Mouse (Mus musculus): ENCODE results near the gene Taf11. TPM values are rescaled to one million over a fixed set of nuclear protein-coding genes. Genes with fewer than 3 reads are reported as not detected.

The Taf11 gene
- polyA plus RNA-seq, 1 experiment: 40.6 TPM

DNA sequence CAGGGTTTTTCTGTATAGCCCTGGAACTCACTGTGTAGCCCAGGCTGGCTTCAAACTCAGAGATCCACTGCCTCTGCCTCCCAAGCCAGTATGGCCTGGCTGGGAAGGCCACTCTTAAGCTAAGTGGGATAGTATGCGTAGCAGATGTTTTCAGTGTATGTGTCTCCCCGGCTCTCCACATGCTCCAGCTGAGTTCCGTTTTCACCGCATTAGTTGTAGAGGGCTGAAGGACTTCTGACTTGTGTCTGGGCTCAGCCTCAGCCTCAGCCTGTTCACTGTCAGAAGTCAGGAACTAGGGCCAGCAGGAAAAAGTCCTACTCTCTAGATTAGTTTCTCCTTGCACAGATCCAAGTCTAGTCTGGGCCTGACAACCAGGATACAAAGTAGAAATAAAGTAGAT is 6.7 kb upstream of the Taf11 start:
- Histone ChIP-seq H3K27me3 (ENCODE audit: control insufficient read depth, insufficient read depth, low read length, poor library complexity, severe bottlenecking) (no peaks in the 10 kb centered on the region), H3K27ac (ENCODE audit: insufficient read depth, low read length) (no peak overlapping the region), H3K9ac (ENCODE audit: low read depth, poor library complexity, severe bottlenecking) (no peak overlapping the region), H3K4me3 (ENCODE audit: low read depth, low read length) (no peak overlapping the region), H3K36me3 (ENCODE audit: control insufficient read depth, insufficient read depth, low read length, poor library complexity, severe bottlenecking) (peaks cover 2% of the 10 kb centered on the region; the same call in 1 of the 2 replicates), H3K9me3 (replicated peaks; ENCODE audit: control insufficient read depth, insufficient read depth, low read length, poor library complexity, severe bottlenecking) (no peaks in the 10 kb centered on the region), H3K4me1 (ENCODE audit: control insufficient read depth, insufficient read depth, low read length) (no peaks in the 10 kb centered on the region)
- no peak for TF ChIP-seq CTCF (IDR thresholded peaks at IDR 0.05; ENCODE audit: low read depth, low read length)
- TF ChIP-seq POLR2A (IDR thresholded peaks at IDR 0.05; ENCODE audit: insufficient read depth, low read length): no peak
- TF ChIP-seq EP300 (IDR thresholded peaks at IDR 0.05; ENCODE audit: insufficient read depth, low read depth, low read length): no peak

DNA sequence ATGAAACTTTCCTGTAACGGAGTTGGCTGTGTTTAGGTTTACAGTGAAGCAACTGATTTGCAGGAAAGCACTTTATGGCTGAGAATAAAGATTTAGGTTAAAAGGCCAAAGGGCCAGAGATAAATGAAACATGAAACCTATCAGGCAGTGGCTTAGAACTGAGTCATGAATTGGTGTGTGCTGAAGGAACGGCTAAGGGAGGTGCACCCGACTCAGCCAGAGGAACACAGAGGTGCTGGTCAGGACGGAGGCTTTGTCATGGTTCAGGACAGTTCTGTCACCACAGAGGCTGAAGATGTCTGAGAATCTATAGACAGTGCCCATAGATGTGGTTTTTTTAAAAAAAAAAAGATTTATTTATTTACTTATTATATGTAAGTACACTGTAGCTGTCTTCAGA is 5.1 kb upstream of the Taf11 start:
- H3K4me1 ChIP-seq (ENCODE audit: control insufficient read depth, insufficient read depth, low read length): no peaks in the 10 kb centered on the region
- H3K27ac ChIP-seq (ENCODE audit: insufficient read depth, low read length): no peak overlapping the region
- no peaks in the 10 kb centered on the region for H3K9me3 ChIP-seq (replicated peaks; ENCODE audit: control insufficient read depth, insufficient read depth, low read length, poor library complexity, severe bottlenecking)
- H3K9ac ChIP-seq (ENCODE audit: low read depth, poor library complexity, severe bottlenecking): no peak overlapping the region
- no peaks in the 10 kb centered on the region for H3K27me3 ChIP-seq (ENCODE audit: control insufficient read depth, insufficient read depth, low read length, poor library complexity, severe bottlenecking)
- H3K4me3 ChIP-seq (ENCODE audit: low read depth, low read length): no peak overlapping the region
- H3K36me3 ChIP-seq (ENCODE audit: control insufficient read depth, insufficient read depth, low read length, poor library complexity, severe bottlenecking): peaks cover 2% of the 10 kb centered on the region; the same call in 1 of the 2 replicates
- no peak for TF ChIP-seq POLR2A (IDR thresholded peaks at IDR 0.05; ENCODE audit: insufficient read depth, low read length)
- no peak for TF ChIP-seq EP300 (IDR thresholded peaks at IDR 0.05; ENCODE audit: insufficient read depth, low read depth, low read length)
- TF ChIP-seq CTCF (IDR thresholded peaks at IDR 0.05; ENCODE audit: low read depth, low read length): no peak

DNA sequence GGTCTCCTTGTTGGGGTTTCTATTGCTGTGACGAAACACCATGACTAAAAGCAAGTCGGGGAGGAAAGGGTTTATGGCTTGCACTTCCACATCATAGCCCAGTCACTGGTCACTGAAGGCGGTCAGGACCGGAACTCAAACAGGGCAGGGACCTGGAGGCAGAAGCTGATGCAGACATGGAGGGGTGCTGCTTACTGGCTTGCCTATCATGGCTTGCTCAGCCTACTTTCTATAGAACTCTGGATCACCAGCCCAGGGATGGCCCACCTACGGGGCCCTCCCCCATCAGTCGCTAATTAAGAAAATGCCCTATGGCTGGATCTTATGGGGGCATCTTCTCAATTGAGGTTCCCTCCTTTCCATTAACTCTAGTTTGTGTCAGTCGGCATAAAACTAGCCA is 1.7 kb upstream of the Taf11 start:
- Histone ChIP-seq H3K9ac (ENCODE audit: low read depth, poor library complexity, severe bottlenecking) (no peak overlapping the region), H3K9me3 (replicated peaks; ENCODE audit: control insufficient read depth, insufficient read depth, low read length, poor library complexity, severe bottlenecking) (no peaks in the 10 kb centered on the region), H3K27me3 (ENCODE audit: control insufficient read depth, insufficient read depth, low read length, poor library complexity, severe bottlenecking) (no peaks in the 10 kb centered on the region), H3K36me3 (ENCODE audit: control insufficient read depth, insufficient read depth, low read length, poor library complexity, severe bottlenecking) (peaks cover 2% of the 10 kb centered on the region; the same call in 1 of the 2 replicates), H3K4me3 (ENCODE audit: low read depth, low read length) (no peak overlapping the region), H3K4me1 (ENCODE audit: control insufficient read depth, insufficient read depth, low read length) (no peaks in the 10 kb centered on the region), H3K27ac (ENCODE audit: insufficient read depth, low read length) (no peak overlapping the region)
- TF ChIP-seq POLR2A (IDR thresholded peaks at IDR 0.05; ENCODE audit: insufficient read depth, low read length) (no peak), EP300 (IDR thresholded peaks at IDR 0.05; ENCODE audit: insufficient read depth, low read depth, low read length) (no peak), CTCF (IDR thresholded peaks at IDR 0.05; ENCODE audit: low read depth, low read length) (no peak)

DNA sequence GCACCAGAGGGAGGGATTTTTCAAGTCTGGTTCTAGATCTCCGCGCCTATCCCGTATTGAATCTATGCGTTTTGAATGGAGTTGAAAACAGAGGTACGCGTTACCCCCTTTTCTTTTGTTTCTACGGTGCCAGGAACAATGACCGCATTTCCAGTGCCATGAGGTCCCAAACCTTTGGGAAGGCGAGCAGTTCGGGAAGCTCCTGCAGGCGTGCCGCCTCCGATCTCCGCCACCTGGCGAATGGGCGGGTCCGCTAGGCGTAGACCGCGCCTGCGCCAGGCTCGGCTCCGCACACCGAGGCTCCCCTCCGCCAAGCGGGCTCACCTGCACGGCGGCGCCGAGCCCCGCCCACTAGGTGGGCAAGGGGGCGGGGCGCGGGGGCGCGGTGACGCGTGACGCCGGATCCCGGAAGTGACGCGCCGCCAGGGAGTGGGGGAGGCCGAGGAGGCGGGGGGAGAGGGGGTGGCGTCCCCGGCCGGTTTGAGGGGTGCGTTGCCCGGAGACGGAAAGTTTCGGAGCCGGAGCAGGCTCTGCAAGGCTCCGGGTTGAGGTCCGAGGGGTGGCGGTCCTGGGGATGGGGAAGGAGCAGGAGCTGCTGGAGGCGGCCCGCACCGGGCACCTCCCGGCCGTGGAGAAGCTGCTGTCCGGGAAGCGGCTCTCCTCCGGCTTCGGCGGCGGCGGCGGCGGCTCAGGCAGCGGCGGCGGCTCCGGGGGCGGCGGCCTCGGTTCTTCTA is 589 bp downstream of the Taf11 start, which contains the start of gene Anks1:
TSS of gene Anks1 (plus strand) at position 419 of the 734 bp plus-strand sequence.
- H3K27ac ChIP-seq (ENCODE audit: insufficient read depth, low read length): peak within 1 kb of the TSS; percentile 8; the same call in 1 of the 2 replicates
- TF ChIP-seq EP300 (IDR thresholded peaks at IDR 0.05; ENCODE audit: insufficient read depth, low read depth, low read length) (no peak), CTCF (IDR thresholded peaks at IDR 0.05; ENCODE audit: low read depth, low read length) (no peak), POLR2A (IDR thresholded peaks at IDR 0.05; ENCODE audit: insufficient read depth, low read length) (peak; percentile 99)
- H3K9me3 ChIP-seq (replicated peaks; ENCODE audit: control insufficient read depth, insufficient read depth, low read length, poor library complexity, severe bottlenecking): no peaks in the 10 kb centered on the region

DNA sequence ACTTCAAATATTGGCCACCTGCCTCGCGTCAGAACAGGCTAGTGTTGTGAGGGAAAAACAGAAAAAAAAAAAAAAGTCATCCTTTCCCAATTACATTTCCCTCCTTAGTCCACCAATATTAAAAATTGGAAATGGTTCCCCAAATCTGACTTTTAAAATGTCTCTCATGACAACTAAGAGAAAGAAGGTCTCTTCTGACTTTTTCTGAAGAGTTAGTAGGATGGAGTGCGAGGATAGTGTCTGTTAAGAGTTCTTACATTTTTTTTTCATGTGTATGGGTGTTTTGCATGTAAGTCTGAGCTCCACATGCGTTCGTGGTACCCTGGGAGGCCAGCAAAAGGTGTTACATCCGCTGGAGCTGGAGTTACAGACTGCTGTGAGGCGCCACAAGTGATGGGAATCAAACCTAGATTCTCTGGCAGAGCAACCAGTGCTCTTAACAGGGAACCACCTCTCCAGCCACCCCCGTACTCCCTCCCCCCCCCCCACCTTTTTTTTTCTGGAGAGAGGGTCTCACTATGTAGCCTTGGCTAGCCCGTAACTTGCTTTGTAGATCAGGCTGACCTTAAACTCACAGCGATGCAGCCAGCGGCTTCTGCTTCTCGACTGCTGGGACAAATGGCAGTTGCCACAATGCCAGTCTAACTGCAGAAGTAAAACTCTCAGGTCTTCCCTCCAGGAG is 1.3 kb downstream of the Taf11 start:
- no peaks in the 10 kb centered on the region for H3K9me3 ChIP-seq (replicated peaks; ENCODE audit: control insufficient read depth, insufficient read depth, low read length, poor library complexity, severe bottlenecking)
- H3K9ac ChIP-seq (ENCODE audit: low read depth, poor library complexity, severe bottlenecking): peak overlapping the region; percentile 78
- H3K36me3 ChIP-seq (ENCODE audit: control insufficient read depth, insufficient read depth, low read length, poor library complexity, severe bottlenecking): peaks cover 3% of the 10 kb centered on the region
- no peak for TF ChIP-seq CTCF (IDR thresholded peaks at IDR 0.05; ENCODE audit: low read depth, low read length)
- no peak for TF ChIP-seq EP300 (IDR thresholded peaks at IDR 0.05; ENCODE audit: insufficient read depth, low read depth, low read length)
- no peak for TF ChIP-seq POLR2A (IDR thresholded peaks at IDR 0.05; ENCODE audit: insufficient read depth, low read length)
- H3K27ac ChIP-seq (ENCODE audit: insufficient read depth, low read length): peak overlapping the region; percentile 8; the same call in 1 of the 2 replicates
- peak overlapping the region; percentile 96 for H3K4me3 ChIP-seq (ENCODE audit: low read depth, low read length)
- no peaks in the 10 kb centered on the region for H3K4me1 ChIP-seq (ENCODE audit: control insufficient read depth, insufficient read depth, low read length)
- H3K27me3 ChIP-seq (ENCODE audit: control insufficient read depth, insufficient read depth, low read length, poor library complexity, severe bottlenecking): no peaks in the 10 kb centered on the region

More for the DNA sequence above, 589 bp downstream of the Taf11 start, which contains the start of gene Anks1:
- H3K27me3 ChIP-seq (ENCODE audit: control insufficient read depth, insufficient read depth, low read length, poor library complexity, severe bottlenecking): no peaks in the 10 kb centered on the region
- H3K4me3 ChIP-seq (ENCODE audit: low read depth, low read length): peak within 1 kb of the TSS; percentile 90
- peak within 1 kb of the TSS; percentile 78 for H3K9ac ChIP-seq (ENCODE audit: low read depth, poor library complexity, severe bottlenecking)
- peaks cover 2% of the 10 kb centered on the region; the same call in 1 of the 2 replicates for H3K36me3 ChIP-seq (ENCODE audit: control insufficient read depth, insufficient read depth, low read length, poor library complexity, severe bottlenecking)
- no peaks in the 10 kb centered on the region for H3K4me1 ChIP-seq (ENCODE audit: control insufficient read depth, insufficient read depth, low read length)

All from ES-Bruce4 (cell line).